Mouse (Mus musculus) activated CD4-positive, CD25-positive, alpha-beta regulatory T cell, adult 9 weeks (primary cell): ENCODE measurements around the gene Lrrn2. TPM values are rescaled to one million over a fixed set of nuclear protein-coding genes. Genes with fewer than 3 reads are reported as not detected.

Experiments
- polyA plus RNA-seq: library from polyadenylated mRNA; unstranded; fragments of 100-300 nt; shearing (Covaris generic); gene quantifications from one replicate; pipeline ENCODE4 v1.2.1, GENCODE M21; 2017

The Lrrn2 gene
- not detected for polyA plus RNA-seq

GRCm38 (mm10) chr1:132880161-132881005 lies at the start of gene Lrrn2:
Lrrn2 (plus strand) TSS chr1:132880273.

Other genes starting within 250 kb of the Lrrn2 start
- not detected for gene Nfasc, start 138.5 kb upstream of the Lrrn2 start, polyA plus RNA-seq
- gene Mdm4, start 150.3 kb downstream of the Lrrn2 start, polyA plus RNA-seq, result 124 TPM
- 0.23 TPM for gene Pik3c2b, start 165.4 kb downstream of the Lrrn2 start, polyA plus RNA-seq